Mouse (Mus musculus) adrenal gland (tissue): ENCODE data around the gene Ppp6r2.

Experiments used
- intact Hi-C: fragments of 180-260 bp; cut with DNase I; formaldehyde crosslinking; loops from one replicate; pipeline ENCODE4 v1.15.1; 2025
- long read RNA-seq, 2 experiments: library from polyadenylated mRNA; unstranded; transcript quantifications; one replicate each; pipeline ENCODE4 v2.0.0; 2020; ENCODE audit warnings: borderline replicate concordance in 1 of 2; ENCODE audit not compliant: insufficient replicate concordance in 1 of 2

Gene Ppp6r2
- long read RNA-seq, experiment 1, partial matches to known transcripts: 2 of 12 reads
- long read RNA-seq, experiment 1, other reads (novel, unspliced or antisense): 10 of 12 reads
- long read RNA-seq, experiment 2, partial matches to known transcripts: 1 of 10 reads
- long read RNA-seq, experiment 2, other reads (novel, unspliced or antisense): 7 of 10 reads

GRCm38 (mm10) chr15:89210915-89211715, at the start of gene Ppp6r2:
Ppp6r2 (plus strand) TSS chr15:89211553.
- intact Hi-C loops: loop anchor here (5.0 to 10.0 kb wide), 2 partner anchors 89 to 386 kb away; partner anchors contain the start of gene Tubgcp6

GRCm38 (mm10) chr15:89165478-89165877, 45.9 kb upstream of the Ppp6r2 start:
- intact Hi-C loops: no loop called here

DNA sequence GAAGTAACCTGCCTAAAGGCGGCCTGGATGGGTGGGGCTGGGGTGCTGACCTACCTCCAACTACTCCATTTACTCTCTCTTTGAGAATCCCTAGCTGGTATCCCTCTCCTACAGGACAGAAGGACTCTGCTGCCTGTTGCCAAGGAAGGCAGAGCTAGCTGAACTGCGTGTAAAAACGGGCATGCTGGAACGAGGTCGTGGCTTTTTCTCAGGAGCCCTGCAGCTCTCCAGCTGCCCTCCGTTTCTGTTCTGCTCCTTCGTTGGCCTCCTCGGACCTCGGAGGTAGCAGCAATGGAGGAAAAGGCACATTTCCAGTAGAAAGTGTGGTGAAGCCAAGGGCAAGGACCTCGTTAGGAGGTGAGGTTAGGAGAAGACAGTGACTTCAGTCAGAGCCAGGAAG, 42.4 kb upstream of the Ppp6r2 start:
- intact Hi-C loops: no loop called here

DNA sequence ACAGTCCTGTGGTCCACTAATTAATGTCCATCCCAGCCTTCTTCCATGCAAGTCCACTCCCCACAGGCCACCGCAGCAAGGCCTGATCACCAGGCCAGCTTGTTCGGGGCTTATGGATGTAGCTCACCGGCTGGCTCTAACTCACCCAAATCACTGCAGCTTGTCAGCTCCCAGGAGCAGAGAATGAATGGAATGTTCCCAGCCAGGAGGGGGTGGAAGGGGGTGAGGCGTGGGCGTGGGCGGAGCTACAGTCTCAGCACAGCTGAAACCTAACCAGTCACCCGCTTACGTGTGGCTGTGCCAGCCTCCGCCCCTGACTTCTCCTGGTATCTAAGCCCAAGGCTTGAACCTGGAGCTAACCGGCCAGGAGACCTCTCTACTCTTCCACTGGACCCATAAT, 41.9 kb upstream of the Ppp6r2 start:
- intact Hi-C loops: no loop called here

GRCm38 (mm10) chr15:89170102-89170501, 41.3 kb upstream of the Ppp6r2 start:
- intact Hi-C loops: no loop called here

- intact Hi-C loops: no loop called here
These were observed 39.8 kb upstream of the Ppp6r2 start for GRCm38 (mm10) chr15:89171526-89172051.

- intact Hi-C loops: no loop called here
These were observed 38.9 kb upstream of the Ppp6r2 start for GRCm38 (mm10) chr15:89172276-89172935.

- intact Hi-C loops: no loop called here
These were observed 38.1 kb upstream of the Ppp6r2 start for GRCm38 (mm10) chr15:89173024-89173905.

DNA sequence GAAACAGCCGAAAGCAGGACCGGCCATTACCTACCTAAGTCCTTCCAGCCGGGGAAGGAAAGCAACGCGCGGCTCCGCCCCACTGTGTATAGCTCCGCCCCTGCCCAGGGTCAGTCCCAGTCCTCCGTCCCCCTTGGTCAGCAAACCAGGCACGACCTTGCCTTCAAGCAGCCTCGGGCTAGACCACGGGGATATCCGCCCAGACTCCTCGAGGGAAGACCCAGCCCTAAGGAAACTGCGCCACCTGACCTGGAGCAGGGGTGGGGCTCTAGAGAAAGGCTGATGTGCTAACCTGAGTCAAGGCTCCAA, 37.5 kb upstream of the Ppp6r2 start:
- intact Hi-C loops: no loop called here

- intact Hi-C loops: no loop called here
These were observed 36.4 kb upstream of the Ppp6r2 start for GRCm38 (mm10) chr15:89174889-89175339.

DNA sequence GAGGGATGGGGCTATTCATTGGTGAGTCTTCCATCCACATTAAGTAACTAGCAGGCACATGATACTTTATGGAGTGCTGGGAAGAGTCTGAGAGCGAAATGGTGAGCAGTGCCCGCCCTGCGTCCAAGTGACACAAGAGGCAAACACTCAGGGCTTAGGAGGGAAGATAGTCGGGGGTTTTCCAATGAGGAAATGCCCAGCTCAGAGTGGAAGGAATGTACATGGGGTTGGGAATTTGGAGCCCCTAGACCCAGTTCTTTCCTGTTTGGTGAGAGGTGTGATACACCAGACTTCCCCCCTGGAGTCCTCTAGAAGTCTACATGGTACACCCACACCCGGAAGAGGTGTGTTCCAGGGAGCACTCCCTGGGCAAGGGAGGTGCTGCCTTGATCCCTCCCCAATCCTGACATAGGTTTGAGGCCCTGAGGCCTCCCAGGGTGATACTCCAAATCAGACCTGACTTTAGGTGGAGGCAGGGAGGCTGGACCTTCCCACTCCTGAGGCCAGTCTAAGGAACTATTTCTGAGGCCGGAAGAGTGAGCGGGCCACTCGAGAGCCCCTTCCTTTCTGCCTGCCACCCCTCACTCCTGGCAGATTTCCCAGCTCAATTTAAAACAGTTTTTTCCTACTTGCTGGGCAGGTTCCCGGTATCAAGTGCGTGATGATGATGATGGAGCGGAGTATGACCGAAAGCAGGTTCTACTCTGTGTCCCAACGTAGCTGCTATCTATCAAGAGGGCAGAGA, 35.8 kb upstream of the Ppp6r2 start:
- intact Hi-C loops: no loop called here

- intact Hi-C loops: no loop called here
These were observed 34.2 kb upstream of the Ppp6r2 start for GRCm38 (mm10) chr15:89177121-89177520.

DNA sequence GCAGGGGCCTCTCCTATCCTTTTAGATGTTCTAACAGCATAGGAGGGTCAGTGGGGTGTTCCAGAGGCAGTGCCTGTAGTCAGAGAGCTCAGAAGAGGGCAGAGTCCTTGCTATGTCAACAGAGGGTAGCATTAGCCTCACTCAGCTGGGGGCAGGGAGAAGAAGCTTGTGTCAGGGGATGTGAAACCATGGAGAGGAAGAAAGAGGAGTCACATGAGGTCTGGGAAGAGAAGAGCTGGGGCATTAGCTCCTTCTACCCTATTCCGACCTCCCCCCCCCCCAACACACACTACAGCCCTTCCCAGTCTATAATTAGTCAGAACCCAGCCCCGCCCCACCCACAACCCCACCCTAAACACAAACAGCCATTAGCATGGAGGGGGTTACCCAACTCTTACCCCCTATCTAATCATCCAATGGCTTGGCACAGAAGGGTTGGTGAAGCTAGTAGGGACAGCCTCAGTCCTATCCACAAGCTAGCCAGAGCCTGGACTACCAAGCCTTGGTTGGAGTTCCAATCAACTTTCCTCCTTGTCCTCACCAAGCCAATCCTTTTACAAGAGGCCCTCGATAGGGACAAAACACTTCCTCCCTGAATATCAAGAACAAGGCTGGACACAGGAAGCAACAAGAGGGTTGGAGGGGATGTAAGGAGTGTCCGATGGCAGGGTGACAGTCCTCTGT, 33.6 kb upstream of the Ppp6r2 start:
- intact Hi-C loops: no loop called here

- intact Hi-C loops: no loop called here
These were observed 33.0 kb upstream of the Ppp6r2 start for GRCm38 (mm10) chr15:89178260-89178860.

- intact Hi-C loops: no loop called here
These were observed 32.3 kb upstream of the Ppp6r2 start for GRCm38 (mm10) chr15:89178954-89179629.

GRCm38 (mm10) chr15:89179630-89179964, 31.8 kb upstream of the Ppp6r2 start:
- intact Hi-C loops: no loop called here

DNA sequence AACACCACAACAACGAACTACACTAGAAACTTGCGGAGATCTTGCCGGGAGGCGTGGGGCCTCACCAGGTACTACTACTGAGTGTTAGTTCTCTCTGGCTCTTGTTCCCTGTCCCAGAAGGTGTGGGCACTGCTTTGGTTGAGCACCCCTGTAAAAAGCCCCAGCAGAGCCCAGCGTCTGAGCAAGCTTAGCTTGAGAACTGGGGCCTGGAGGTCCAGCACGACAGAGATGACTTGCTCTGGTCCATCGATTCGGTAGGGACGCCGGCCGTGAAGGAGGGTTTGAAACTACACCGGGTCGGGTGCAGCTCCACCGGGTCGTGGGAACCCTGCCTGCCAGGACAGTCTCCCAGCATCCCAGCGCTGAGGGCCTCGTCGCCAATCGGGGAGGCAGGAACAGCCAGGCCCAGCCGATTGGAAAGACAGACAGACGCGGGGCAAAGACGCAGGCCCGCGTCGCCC, 31.2 kb upstream of the Ppp6r2 start:
- intact Hi-C loops: no loop called here

- intact Hi-C loops: no loop called here
These were observed 30.7 kb upstream of the Ppp6r2 start, which contains the start of gene Plxnb2 for GRCm38 (mm10) chr15:89180571-89181229. Plxnb2 (minus strand) TSS chr15:89180788.
